Mouse (Mus musculus): ENCODE data around the gene Paqr7.

DNA sequence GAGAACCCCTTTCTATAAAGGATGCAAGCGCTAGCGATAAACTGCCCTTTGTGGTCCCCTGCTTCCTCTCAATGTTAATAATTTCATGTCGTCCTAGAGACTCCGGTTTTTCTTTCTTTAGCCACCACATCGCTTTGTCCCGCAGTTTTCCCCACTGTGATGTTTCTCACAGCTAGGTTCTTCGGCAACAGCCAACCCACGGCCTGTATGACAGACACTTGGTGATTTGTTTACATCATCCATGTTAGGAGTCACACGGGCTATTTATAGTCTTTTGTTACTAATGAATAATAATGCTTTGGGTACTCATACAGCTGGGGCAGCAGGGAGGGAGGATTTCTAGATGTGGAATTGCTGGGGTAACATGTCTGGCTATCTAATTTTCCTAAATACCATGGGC lies 45.0 kb upstream of the Paqr7 start:
- TF ChIP-seq POLR2A (IDR thresholded peaks at IDR 0.05; ENCODE audit: low read depth, low read length) (no peak), CTCF (IDR thresholded peaks at IDR 0.05; ENCODE audit: borderline replicate concordance, insufficient read depth, low read length) (no peak)
